ENCODE assay signal across 19 mouse cellular contexts in the genomic region with DNA sequence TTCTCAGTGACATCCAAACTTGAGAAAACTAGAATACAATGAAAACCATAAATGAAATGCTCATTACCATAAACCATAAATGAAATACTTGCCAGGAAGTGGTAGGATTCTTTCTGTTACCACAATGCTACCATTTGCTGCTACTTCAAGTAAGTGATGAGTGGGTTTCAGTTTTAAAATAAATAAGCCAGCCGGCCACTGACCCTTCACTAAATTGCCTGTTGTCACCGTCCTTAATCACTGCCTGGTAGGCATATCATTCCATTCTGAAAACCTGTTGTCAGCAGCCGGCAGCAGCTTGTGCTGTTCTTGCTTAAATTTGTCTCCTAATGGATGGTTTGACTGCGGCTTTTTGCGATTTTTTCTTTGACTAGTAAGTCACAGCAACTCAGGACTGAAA.
DNase-seq lines count a peak whose midpoint lies in the region; ATAC-seq and TF ChIP-seq lines count a peak whose summit lies in the region.
"Had no signal": no experiment of that assay in that cellular context is flagged by ENCODE, and none has a peak within 500 bp of the region (broad histone marks: within the 10 kb centered on the region; RNA-seq: fewer than 3 reads in every experiment).

No protein-coding gene starts in this region.

- ATAC-seq in embryonic facial prominence, embryonic 15.5 days (ENCODE audit: insufficient number of reproducible peaks, low FRiP score, low TSS enrichment, low read depth), result no peak
- ATAC-seq: forebrain, embryonic 16.5 days; intestine, postnatal 0 days had no signal

- in situ Hi-C loops in CH12.LX (cut with MboI; ENCODE audit: low pct_ligation_motif_present, low pct_unique_long_range_greater_than_20kb, low sequenced_read_pairs), result no loop called here

- TF ChIP-seq EP300 in CH12.LX (IDR thresholded peaks at IDR 0.05; ENCODE audit: low read length), result peak; percentile 35; the same call in 1 of the 2 replicates

- H3K4me1 ChIP-seq in CH12.LX (ENCODE audit: control insufficient read depth in 1 of 2, insufficient read depth in 2 of 2), result peaks cover 29 to 54% of the 10 kb centered on the region in 2 experiments
- peaks cover 51% of the 10 kb centered on the region for H3K4me1 ChIP-seq in embryonic facial prominence, embryonic 15.5 days

- no peak overlapping the region for H3K9ac ChIP-seq in CH12.LX (ENCODE audit: insufficient read depth, low read depth)
- H3K9ac ChIP-seq in embryonic facial prominence, embryonic 15.5 days, result no peak overlapping the region
- H3K9ac ChIP-seq: forebrain, embryonic 12.5 days; heart, embryonic 12.5 days; hindbrain, embryonic 14.5 days had no signal

- DNase-seq in CH12.LX (ENCODE audit: extremely low read depth), result no peak
- no peak for DNase-seq in spleen, postnatal 10 days (ENCODE audit: low spot score in 2 of 2)
- no peak for DNase-seq in kidney, adult 18-20 months
- no peak for DNase-seq in spleen, postnatal 4 days (ENCODE audit: low spot score in 2 of 2)
- DNase-seq: adrenal gland, adult 8-10 months; adrenal gland, postnatal 36 days; B cell, adult 2 months; cerebellum, adult 9-10 months; cerebellum, postnatal 25 days; gastrocnemius, postnatal 14 days; heart, adult 2 months had no signal

- H3K36me3 ChIP-seq in CH12.LX (replicated peaks in 1 of 2; ENCODE audit: control insufficient read depth in 1 of 2, insufficient read depth in 1 of 2, low read length in 1 of 2), result peaks cover 2 to 32% of the 10 kb centered on the region in 2 experiments
- no peaks in the 10 kb centered on the region for H3K36me3 ChIP-seq in embryonic facial prominence, embryonic 15.5 days
- H3K36me3 ChIP-seq in myocyte (ENCODE audit: control insufficient read depth, insufficient read depth), result no peaks in the 10 kb centered on the region
- H3K36me3 ChIP-seq: forebrain, embryonic 12.5 days; heart, embryonic 12.5 days; hindbrain, embryonic 10.5 days had no signal

- H3K4me3 ChIP-seq in CH12.LX (replicated peaks in 1 of 3; ENCODE audit: low read depth in 2 of 3, low read length in 2 of 3, poor library complexity in 1 of 3), result no peak overlapping the region
- H3K4me3 ChIP-seq in embryonic facial prominence, embryonic 15.5 days (replicated peaks), result no peak overlapping the region
- no peak overlapping the region for H3K4me3 ChIP-seq in myocyte
- H3K4me3 ChIP-seq: forebrain, embryonic 12.5 days; heart, adult 2 months; heart, embryonic 12.5 days; hindbrain, embryonic 10.5 days had no signal

- no peak for TF ChIP-seq RAD21 in CH12.LX (IDR thresholded peaks at IDR 0.05; ENCODE audit: low read depth, low read length)

- TF ChIP-seq CTCF in CH12.LX (conservative IDR thresholded peaks at IDR 0.05 in 1 of 2, IDR thresholded peaks at IDR 0.05 in 1 of 2; ENCODE audit: low read depth in 2 of 2, low read length in 2 of 2), result no peak

- H3K4me2 ChIP-seq in CH12.LX (ENCODE audit: insufficient read depth, low read depth, poor library complexity, severe bottlenecking) (no peak overlapping the region), myocyte (ENCODE audit: low read depth) (peak overlapping the region; percentile 1)
- no peak overlapping the region for H3K4me2 ChIP-seq in embryonic facial prominence, embryonic 15.5 days (replicated peaks)
- H3K4me2 ChIP-seq: forebrain, embryonic 12.5 days; heart, embryonic 12.5 days; hindbrain, embryonic 14.5 days had no signal

- no peak overlapping the region for H3ac ChIP-seq in myocyte (ENCODE audit: control insufficient read depth, insufficient read length)

- H3K9me3 ChIP-seq in CH12.LX (replicated peaks; ENCODE audit: low read length), result peaks cover 7% of the 10 kb centered on the region
- no peaks in the 10 kb centered on the region for H3K9me3 ChIP-seq in embryonic facial prominence, embryonic 15.5 days (replicated peaks)
- H3K9me3 ChIP-seq: forebrain, embryonic 12.5 days; heart, embryonic 12.5 days; hindbrain, embryonic 10.5 days had no signal

- H3K79me2 ChIP-seq in CH12.LX (replicated peaks; ENCODE audit: control insufficient read depth, extremely low read depth, insufficient read depth, poor library complexity, severe bottlenecking) (peaks cover 3% of the 10 kb centered on the region; the same call in 1 of the 2 replicates), myocyte (ENCODE audit: control insufficient read depth, insufficient read depth) (no peaks in the 10 kb centered on the region)

- H3K27ac ChIP-seq in CH12.LX (ENCODE audit: insufficient read depth, low read depth), result no peak overlapping the region
- 0 out of 2 replicates have a peak overlapping the region, but pooled peaks have one; percentile 2 for H3K27ac ChIP-seq in embryonic facial prominence, embryonic 15.5 days (replicated peaks)
- H3K27ac ChIP-seq: forebrain, embryonic 12.5 days; heart, adult 2 months; hindbrain, embryonic 10.5 days; hindbrain, embryonic 14.5 days had no signal

- 49% methylated on average over 5 of the region's 5 CpGs for WGBS in embryonic facial prominence, embryonic 15.5 days

- TF ChIP-seq POLR2A in CH12.LX (IDR thresholded peaks at IDR 0.05; ENCODE audit: low read depth, low read length) (no peak), myocyte (IDR thresholded peaks at IDR 0.05; ENCODE audit: insufficient read length, low read depth) (no peak)

- dilution Hi-C loops in CH12.LX (cut with MboI; ENCODE audit: extremely low pct_ligation_motif_present, extremely low pct_unique_long_range_greater_than_20kb, low sequenced_read_pairs), result no loop called here

- H3K27me3 ChIP-seq in CH12.LX (replicated peaks) (no peaks in the 10 kb centered on the region), myocyte (ENCODE audit: control insufficient read depth, insufficient read depth, insufficient read length) (no peaks in the 10 kb centered on the region)
- no peaks in the 10 kb centered on the region for H3K27me3 ChIP-seq in embryonic facial prominence, embryonic 15.5 days
- H3K27me3 ChIP-seq: forebrain, embryonic 12.5 days; heart, embryonic 12.5 days had no signal

TF ChIP-seq in CH12.LX, 34 proteins besides CTCF, POLR2A, EP300 and RAD21:
- TF ChIP-seq MXI1 (IDR thresholded peaks at IDR 0.05; ENCODE audit: low read depth, low read length) (no peak), IRF4 (IDR thresholded peaks at IDR 0.05; ENCODE audit: low read depth, low read length) (peak; percentile 32; the same call in 1 of the 2 replicates), POLR2AphosphoS2 (IDR thresholded peaks at IDR 0.05; ENCODE audit: low read depth, low read length) (peak; percentile 61; the same call in 1 of the 2 replicates)

TF ChIP-seq in myocyte, 11 proteins besides CTCF, POLR2A, EP300 and RAD21:
- TF ChIP-seq POLR2AphosphoS2 (IDR thresholded peaks at IDR 0.05; ENCODE audit: insufficient read length, low read depth), result no peak
- no peak for TF ChIP-seq TCF12 (IDR thresholded peaks at IDR 0.05; ENCODE audit: insufficient read depth, poor library complexity, severe bottlenecking)
- no peak for TF ChIP-seq REST (IDR thresholded peaks at IDR 0.05; ENCODE audit: insufficient read depth, insufficient read length)
- no peak for TF ChIP-seq E2F4 (IDR thresholded peaks at IDR 0.05; ENCODE audit: insufficient read depth)
- no peak for TF ChIP-seq MYOG (IDR thresholded peaks at IDR 0.05; ENCODE audit: control insufficient read depth in 1 of 3, insufficient read depth in 1 of 3, insufficient read length in 2 of 3, low read depth in 2 of 3)
- no peak for TF ChIP-seq MAX (IDR thresholded peaks at IDR 0.05; ENCODE audit: low read depth)
- no peak for TF ChIP-seq MYOD1 (IDR thresholded peaks at IDR 0.05; ENCODE audit: control insufficient read depth in 1 of 3, insufficient read length in 2 of 3, low read depth in 2 of 3)
- TF ChIP-seq SRF (IDR thresholded peaks at IDR 0.05; ENCODE audit: control insufficient read depth, insufficient read length, low read depth), result no peak
- TF ChIP-seq USF1 (IDR thresholded peaks at IDR 0.05; ENCODE audit: low read depth), result no peak
- no peak for TF ChIP-seq TCF3 (IDR thresholded peaks at IDR 0.05; ENCODE audit: insufficient read length, low read depth)
- no peak for TF ChIP-seq CEBPB (IDR thresholded peaks at IDR 0.05; ENCODE audit: insufficient read depth, poor library complexity, severe bottlenecking)
TF ChIP-seq in myocyte: peak in this region for 0.
